Comparison of ENCODE assay signal across 21 mouse cellular contexts in genomic region chr14:79279494-79279893, GRCm38 (mm10). TPM values are rescaled to one million over a fixed set of nuclear protein-coding genes. Genes with fewer than 3 reads are reported as not detected.
A peak's percentile ranks its signal among the peaks of the same experiment; 100 is the strongest.
DNase-seq lines count a peak whose midpoint lies in the region; ATAC-seq and TF ChIP-seq lines count a peak whose summit lies in the region.
"Had no signal": no experiment of that assay in that cellular context is flagged by ENCODE, and none has a peak within 500 bp of the region (broad histone marks: within the 10 kb centered on the region; RNA-seq: fewer than 3 reads in every experiment).

No protein-coding gene starts in this region.

- 0 out of 2 replicates have a peak, but pooled peaks cover 5% of the 10 kb centered on the region for H3K4me1 ChIP-seq in embryonic facial prominence, embryonic 14.5 days (ENCODE audit: control insufficient read depth, insufficient read depth, low read length)
- peaks cover 47% of the 10 kb centered on the region for H3K4me1 ChIP-seq in embryonic facial prominence, embryonic 10.5 days
- H3K4me1 ChIP-seq in heart, embryonic 10.5 days: peaks cover 27% of the 10 kb centered on the region
- H3K4me1 ChIP-seq in stomach, postnatal 0 days (replicated peaks; ENCODE audit: control insufficient read depth, insufficient read depth): no peaks in the 10 kb centered on the region

- H3K36me3 ChIP-seq in embryonic facial prominence, embryonic 14.5 days (ENCODE audit: control insufficient read depth, insufficient read depth, low read length): no peaks in the 10 kb centered on the region
- no peaks in the 10 kb centered on the region for H3K36me3 ChIP-seq in embryonic facial prominence, embryonic 10.5 days (replicated peaks)
- no peaks in the 10 kb centered on the region for H3K36me3 ChIP-seq in heart, embryonic 10.5 days
- no peaks in the 10 kb centered on the region for H3K36me3 ChIP-seq in stomach, postnatal 0 days (ENCODE audit: control insufficient read depth, insufficient read depth, low read length)
- H3K36me3 ChIP-seq: neural tube, embryonic 15.5 days had no signal

- 79% methylated on average over 1 of the region's 1 CpGs for WGBS in embryonic facial prominence, embryonic 14.5 days
- WGBS in embryonic facial prominence, embryonic 10.5 days: 57% methylated on average over 1 of the region's 1 CpGs
- 76% methylated on average over 1 of the region's 1 CpGs for WGBS in heart, embryonic 10.5 days
- WGBS in stomach, postnatal 0 days: 67% methylated on average over 1 of the region's 1 CpGs

- H3K9ac ChIP-seq in embryonic facial prominence, embryonic 14.5 days (ENCODE audit: low read depth, low read length): no peak overlapping the region
- H3K9ac ChIP-seq in stomach, postnatal 0 days (ENCODE audit: low read length): no peak overlapping the region
- H3K9ac ChIP-seq: forebrain, embryonic 13.5 days; neural tube, embryonic 15.5 days had no signal

- TF ChIP-seq CTCF in stomach, postnatal 0 days (IDR thresholded peaks at IDR 0.05; ENCODE audit: low read depth): no peak

- no peak overlapping the region for H3K4me2 ChIP-seq in embryonic facial prominence, embryonic 14.5 days (ENCODE audit: low read depth, low read length)
- H3K4me2 ChIP-seq in stomach, postnatal 0 days (replicated peaks; ENCODE audit: low read depth): no peak overlapping the region
- H3K4me2 ChIP-seq: forebrain, embryonic 13.5 days; neural tube, embryonic 15.5 days had no signal

- no peak overlapping the region for H3K4me3 ChIP-seq in embryonic facial prominence, embryonic 14.5 days (ENCODE audit: low read depth, low read length)
- no peak overlapping the region for H3K4me3 ChIP-seq in embryonic facial prominence, embryonic 10.5 days
- H3K4me3 ChIP-seq in heart, embryonic 10.5 days: no peak overlapping the region
- H3K4me3 ChIP-seq in stomach, postnatal 0 days (ENCODE audit: low read depth, low read length): no peak overlapping the region
- H3K4me3 ChIP-seq: forebrain, embryonic 13.5 days; myocyte; neural tube, embryonic 15.5 days had no signal

- H3K9me3 ChIP-seq in embryonic facial prominence, embryonic 14.5 days (ENCODE audit: control insufficient read depth, low read length): no peaks in the 10 kb centered on the region
- H3K9me3 ChIP-seq in embryonic facial prominence, embryonic 10.5 days: no peaks in the 10 kb centered on the region
- no peaks in the 10 kb centered on the region for H3K9me3 ChIP-seq in heart, embryonic 10.5 days
- no peaks in the 10 kb centered on the region for H3K9me3 ChIP-seq in stomach, postnatal 0 days (ENCODE audit: control insufficient read depth, low read length)
- H3K9me3 ChIP-seq: forebrain, embryonic 13.5 days; neural tube, embryonic 15.5 days had no signal

- peak; percentile 59 for TF ChIP-seq EP300 in stomach, postnatal 0 days (optimal IDR thresholded peaks at IDR 0.05)

- ATAC-seq in embryonic facial prominence, embryonic 14.5 days (ENCODE audit: low read depth): peak; percentile 13; the same call in 1 of the 2 replicates
- peak; percentile 53; the same call in 1 of the 2 replicates for ATAC-seq in stomach, postnatal 0 days (ENCODE audit: low FRiP score, low TSS enrichment)
- ATAC-seq: forebrain, embryonic 13.5 days had no signal

- H3K27me3 ChIP-seq in embryonic facial prominence, embryonic 14.5 days (replicated peaks; ENCODE audit: control insufficient read depth, insufficient read depth, low read length): no peaks in the 10 kb centered on the region
- H3K27me3 ChIP-seq in embryonic facial prominence, embryonic 10.5 days (replicated peaks; ENCODE audit: low read depth, poor library complexity, severe bottlenecking): no peaks in the 10 kb centered on the region
- no peaks in the 10 kb centered on the region for H3K27me3 ChIP-seq in heart, embryonic 10.5 days (ENCODE audit: insufficient read depth, poor library complexity, severe bottlenecking)
- H3K27me3 ChIP-seq in stomach, postnatal 0 days (ENCODE audit: control insufficient read depth, insufficient read depth, low read length): no peaks in the 10 kb centered on the region
- H3K27me3 ChIP-seq: forebrain, embryonic 13.5 days; neural tube, embryonic 15.5 days had no signal

- intact Hi-C loops in heart, postnatal 25 days (cut with DNase I): loop anchor here (2.0 to 5.0 kb wide), 2 partner anchors 21 to 157 kb away; partner anchors contain the start of gene Rgcc

- no peak overlapping the region for H3K27ac ChIP-seq in embryonic facial prominence, embryonic 14.5 days (replicated peaks; ENCODE audit: low read depth, low read length)
- no peak overlapping the region; the same call in 1 of the 2 replicates for H3K27ac ChIP-seq in embryonic facial prominence, embryonic 10.5 days (replicated peaks)
- no peak overlapping the region for H3K27ac ChIP-seq in heart, embryonic 10.5 days
- H3K27ac ChIP-seq in stomach, postnatal 0 days (replicated peaks): peak overlapping the region; percentile 71
- H3K27ac ChIP-seq: forebrain, embryonic 13.5 days; neural tube, embryonic 15.5 days had no signal

- no peak for DNase-seq in embryonic facial prominence, embryonic 14.5 days (ENCODE audit: low spot score)
- no peak for DNase-seq in embryonic facial prominence, embryonic 10.5 days (ENCODE audit: low spot score)
- peak; percentile 42 for DNase-seq in heart, postnatal 25 days (ENCODE audit: low spot score)
- no peak for DNase-seq in heart, embryonic 10.5 days (ENCODE audit: low spot score)
- DNase-seq in lung, postnatal 25 days (ENCODE audit: low spot score): peak; percentile 54
- no peak for DNase-seq in lung, postnatal 10 days
- no peak for DNase-seq in stomach, postnatal 0 days (ENCODE audit: low spot score)
- DNase-seq in B cell, adult 2 months: no peak
- DNase-seq: cerebellum, adult 11 months; cerebellum, postnatal 14 days; midbrain, embryonic 14.5 days; right cerebral cortex, postnatal 25 days had no signal

RNA-seq across cellular contexts. Expression of gene Rgcc, which starts 22.0 kb away (rescaled TPM):
- 74.8 and 89.5 TPM in 2 replicates for polyA plus RNA-seq in embryonic facial prominence, embryonic 14.5 days (2014; fragmentation: Nextera tagmentation; extraction: Ambion mirVana)
- 30.3 and 48.2 TPM in 2 replicates for polyA plus RNA-seq in embryonic facial prominence, embryonic 10.5 days (2016; fragmentation: Nextera tagmentation; extraction: Ambion mirVana)
- total RNA-seq in heart, postnatal 25 days (2021): 10 to 100 TPM; 37.9 to 54.5 TPM
- 16.0 and 17.0 TPM in 2 replicates for polyA plus RNA-seq in heart, embryonic 10.5 days (2016; fragmentation: Nextera tagmentation; extraction: Ambion mirVana)
- polyA plus RNA-seq in stomach, postnatal 0 days (2015; fragmentation: Nextera tagmentation; extraction: Ambion mirVana): 40.0 and 45.4 TPM in 2 replicates

RNA-seq across cellular contexts. Expression of gene Zfp957, which starts 32.3 kb away (rescaled TPM):
- not detected in 2 replicates for polyA plus RNA-seq in embryonic facial prominence, embryonic 14.5 days (2014; fragmentation: Nextera tagmentation; extraction: Ambion mirVana)
- not detected in 2 replicates for polyA plus RNA-seq in embryonic facial prominence, embryonic 10.5 days (2016; fragmentation: Nextera tagmentation; extraction: Ambion mirVana)
- not detected for total RNA-seq in heart, postnatal 25 days (2021)
- 0.06 TPM in 1 of 2 replicates, not detected in the other for polyA plus RNA-seq in heart, embryonic 10.5 days (2016; fragmentation: Nextera tagmentation; extraction: Ambion mirVana)
- not detected in 2 replicates for polyA plus RNA-seq in stomach, postnatal 0 days (2015; fragmentation: Nextera tagmentation; extraction: Ambion mirVana)
- total RNA-seq: hematopoietic stem cell, adult 5-6 weeks; layer of hippocampus, postnatal 25 days; left cerebral cortex, postnatal 25 days; liver, adult 2 months; megakaryocyte, adult 5-6 weeks had no signal
- polyA plus RNA-seq: forebrain, embryonic 13.5 days; large intestine, adult 2 months; liver, adult 2 months; midbrain, embryonic 14.5 days; myocyte; neural tube, embryonic 15.5 days had no signal

Comparison
In these comparisons a context has a peak if more than half of its experiments do, and no peak if none do; other contexts are left out.
1. DNase-seq: peak in heart, postnatal 25 days (single experiment) and lung, postnatal 25 days (single experiment); none in embryonic facial prominence, embryonic 14.5 days (single experiment), embryonic facial prominence, embryonic 10.5 days (single experiment), heart, embryonic 10.5 days (single experiment), lung, postnatal 10 days (single experiment), stomach, postnatal 0 days (single experiment) and B cell, adult 2 months (0 of 2).